Mouse (Mus musculus): Measurements from ENCODE around the gene 9530068E07Rik. TPM values are rescaled to one million over a fixed set of nuclear protein-coding genes. Genes with fewer than 3 reads are reported as not detected.

Gene 9530068E07Rik
- polyA plus RNA-seq, 1 experiment from 2014 or later, result 199 TPM

GRCm38 (mm10) chr11:52437123-52437522, 40.9 kb downstream of the 9530068E07Rik start:
- H3K9me3 ChIP-seq (ENCODE audit: control insufficient read depth, low read length), result no peaks in the 10 kb centered on the region
- no peak overlapping the region for H3K4me3 ChIP-seq (ENCODE audit: low read depth, low read length)
- peak; percentile 71 for DNase-seq (ENCODE audit: low spot score)
- H3K9ac ChIP-seq (ENCODE audit: low read depth, low read length), result no peak overlapping the region
- peak overlapping the region; percentile 29; the same call in 1 of the 2 replicates for H3K4me2 ChIP-seq (ENCODE audit: low read depth, low read length)
- H3K36me3 ChIP-seq (ENCODE audit: control insufficient read depth, insufficient read depth, low read length), result no peaks in the 10 kb centered on the region
- H3K4me1 ChIP-seq (ENCODE audit: control insufficient read depth, insufficient read depth, low read length), result peaks cover 6% of the 10 kb centered on the region; the same call in 1 of the 2 replicates
- 15% methylated on average over 10 of the region's 10 CpGs for WGBS
- peak; percentile 68 for ATAC-seq (ENCODE audit: low read depth)
- no peak overlapping the region for H3K27ac ChIP-seq (replicated peaks; ENCODE audit: low read depth, low read length)
- H3K27me3 ChIP-seq (replicated peaks; ENCODE audit: control insufficient read depth, insufficient read depth, low read length), result no peaks in the 10 kb centered on the region

GRCm38 (mm10) chr11:52441096-52441495, 44.9 kb downstream of the 9530068E07Rik start:
- ATAC-seq (ENCODE audit: low read depth) (no peak), DNase-seq (ENCODE audit: low spot score) (no peak)
- H3K27me3 ChIP-seq (replicated peaks; ENCODE audit: control insufficient read depth, insufficient read depth, low read length), result no peaks in the 10 kb centered on the region
- no peak overlapping the region for H3K4me3 ChIP-seq (ENCODE audit: low read depth, low read length)
- H3K9me3 ChIP-seq (ENCODE audit: control insufficient read depth, low read length), result no peaks in the 10 kb centered on the region
- 84% methylated on average over 2 of the region's 2 CpGs for WGBS
- H3K4me2 ChIP-seq (ENCODE audit: low read depth, low read length), result no peak overlapping the region
- H3K36me3 ChIP-seq (ENCODE audit: control insufficient read depth, insufficient read depth, low read length), result no peaks in the 10 kb centered on the region
- H3K9ac ChIP-seq (ENCODE audit: low read depth, low read length), result no peak overlapping the region
- peaks cover 6% of the 10 kb centered on the region; the same call in 1 of the 2 replicates for H3K4me1 ChIP-seq (ENCODE audit: control insufficient read depth, insufficient read depth, low read length)
- H3K27ac ChIP-seq (replicated peaks; ENCODE audit: low read depth, low read length), result no peak overlapping the region

GRCm38 (mm10) chr11:52447242-52447641, 51.0 kb downstream of the 9530068E07Rik start:
- Histone ChIP-seq H3K4me3 (ENCODE audit: low read depth, low read length) (no peak overlapping the region), H3K27ac (replicated peaks; ENCODE audit: low read depth, low read length) (no peak overlapping the region), H3K9me3 (ENCODE audit: control insufficient read depth, low read length) (no peaks in the 10 kb centered on the region), H3K36me3 (ENCODE audit: control insufficient read depth, insufficient read depth, low read length) (no peaks in the 10 kb centered on the region), H3K4me1 (ENCODE audit: control insufficient read depth, insufficient read depth, low read length) (no peaks in the 10 kb centered on the region), H3K27me3 (replicated peaks; ENCODE audit: control insufficient read depth, insufficient read depth, low read length) (no peaks in the 10 kb centered on the region), H3K4me2 (ENCODE audit: low read depth, low read length) (no peak overlapping the region), H3K9ac (ENCODE audit: low read depth, low read length) (no peak overlapping the region)
- 45% methylated on average over 4 of the region's 4 CpGs for WGBS
- DNase-seq (ENCODE audit: low spot score) (peak; percentile 30), ATAC-seq (ENCODE audit: low read depth) (no peak)

GRCm38 (mm10) chr11:52449004-52449403, 52.8 kb downstream of the 9530068E07Rik start:
- DNase-seq (ENCODE audit: low spot score) (peak; percentile 22), ATAC-seq (ENCODE audit: low read depth) (no peak)
- Histone ChIP-seq H3K36me3 (ENCODE audit: control insufficient read depth, insufficient read depth, low read length) (no peaks in the 10 kb centered on the region), H3K9me3 (ENCODE audit: control insufficient read depth, low read length) (no peaks in the 10 kb centered on the region), H3K4me2 (ENCODE audit: low read depth, low read length) (no peak overlapping the region), H3K27ac (replicated peaks; ENCODE audit: low read depth, low read length) (no peak overlapping the region), H3K9ac (ENCODE audit: low read depth, low read length) (no peak overlapping the region), H3K27me3 (replicated peaks; ENCODE audit: control insufficient read depth, insufficient read depth, low read length) (no peaks in the 10 kb centered on the region), H3K4me3 (ENCODE audit: low read depth, low read length) (no peak overlapping the region), H3K4me1 (ENCODE audit: control insufficient read depth, insufficient read depth, low read length) (no peaks in the 10 kb centered on the region)
- WGBS, result 51% methylated on average over 3 of the region's 3 CpGs

- 86% methylated on average over 5 of the region's 5 CpGs for WGBS
- Histone ChIP-seq H3K36me3 (ENCODE audit: control insufficient read depth, insufficient read depth, low read length) (no peaks in the 10 kb centered on the region), H3K27me3 (replicated peaks; ENCODE audit: control insufficient read depth, insufficient read depth, low read length) (no peaks in the 10 kb centered on the region), H3K9me3 (ENCODE audit: control insufficient read depth, low read length) (no peaks in the 10 kb centered on the region), H3K27ac (replicated peaks; ENCODE audit: low read depth, low read length) (no peak overlapping the region), H3K4me1 (ENCODE audit: control insufficient read depth, insufficient read depth, low read length) (no peaks in the 10 kb centered on the region), H3K9ac (ENCODE audit: low read depth, low read length) (no peak overlapping the region), H3K4me3 (ENCODE audit: low read depth, low read length) (no peak overlapping the region), H3K4me2 (ENCODE audit: low read depth, low read length) (no peak overlapping the region)
- no peak for ATAC-seq (ENCODE audit: low read depth)
- no peak for DNase-seq (ENCODE audit: low spot score)
Observed at GRCm38 (mm10) chr11:52458281-52458680, 62.1 kb downstream of the 9530068E07Rik start.

Other genes starting within 250 kb of the 9530068E07Rik start
- gene Olfr1371, start 182.4 kb upstream of the 9530068E07Rik start, polyA plus RNA-seq (2014; fragmentation: Nextera tagmentation; extraction: Ambion mirVana), result not detected in 2 replicates
- gene Skp1a, start 164.4 kb upstream of the 9530068E07Rik start, polyA plus RNA-seq (2014; fragmentation: Nextera tagmentation; extraction: Ambion mirVana), result 737 and 739 TPM in 2 replicates
- 17.8 and 27.7 TPM in 2 replicates for gene Tcf7, start 113.4 kb upstream of the 9530068E07Rik start, polyA plus RNA-seq (2014; fragmentation: Nextera tagmentation; extraction: Ambion mirVana)
- 239 and 240 TPM in 2 replicates for gene Vdac1, start 35.6 kb upstream of the 9530068E07Rik start, polyA plus RNA-seq (2014; fragmentation: Nextera tagmentation; extraction: Ambion mirVana)

Data from embryonic facial prominence, embryonic 14.5 days (tissue).